Mouse (Mus musculus): ENCODE data around the gene Angptl7.

DNA sequence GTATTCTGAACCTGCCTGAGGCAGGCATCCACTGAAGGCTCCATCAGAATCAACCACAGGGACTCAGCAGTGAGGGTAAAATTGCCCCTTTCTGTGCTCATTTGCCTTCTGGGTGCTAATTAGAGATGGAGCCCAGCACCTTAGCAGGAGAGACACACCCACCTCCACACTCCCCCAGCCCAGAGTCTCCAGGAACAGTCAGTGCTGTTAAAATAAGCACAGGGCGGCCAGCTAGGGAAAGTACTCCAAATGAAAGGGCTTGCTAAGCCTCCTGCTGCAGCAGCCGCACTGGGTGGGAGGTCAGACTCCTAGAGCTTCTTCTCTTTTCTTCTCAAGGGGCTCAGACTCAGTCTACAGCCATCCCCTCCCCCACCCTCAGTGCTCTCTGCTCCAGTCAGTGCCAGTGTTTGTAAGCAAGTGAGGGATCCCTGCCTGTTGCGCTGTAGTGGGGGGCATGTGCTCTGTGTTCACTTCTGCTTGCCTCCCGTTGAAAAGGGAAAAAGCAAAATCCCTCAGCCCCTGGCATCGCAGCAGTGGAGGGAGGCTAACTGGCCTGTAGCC is 18.1 kb upstream of the Angptl7 start:
- TF ChIP-seq CTCF (conservative IDR thresholded peaks at IDR 0.05; ENCODE audit: low read length) (no peak), POU5F1 (IDR thresholded peaks at IDR 0.05; ENCODE audit: borderline replicate concordance, low read length) (no peak)

Data from E14TG2a.4 (cell line).